Mouse (Mus musculus): ENCODE measurements around the gene Myh10.

DNA sequence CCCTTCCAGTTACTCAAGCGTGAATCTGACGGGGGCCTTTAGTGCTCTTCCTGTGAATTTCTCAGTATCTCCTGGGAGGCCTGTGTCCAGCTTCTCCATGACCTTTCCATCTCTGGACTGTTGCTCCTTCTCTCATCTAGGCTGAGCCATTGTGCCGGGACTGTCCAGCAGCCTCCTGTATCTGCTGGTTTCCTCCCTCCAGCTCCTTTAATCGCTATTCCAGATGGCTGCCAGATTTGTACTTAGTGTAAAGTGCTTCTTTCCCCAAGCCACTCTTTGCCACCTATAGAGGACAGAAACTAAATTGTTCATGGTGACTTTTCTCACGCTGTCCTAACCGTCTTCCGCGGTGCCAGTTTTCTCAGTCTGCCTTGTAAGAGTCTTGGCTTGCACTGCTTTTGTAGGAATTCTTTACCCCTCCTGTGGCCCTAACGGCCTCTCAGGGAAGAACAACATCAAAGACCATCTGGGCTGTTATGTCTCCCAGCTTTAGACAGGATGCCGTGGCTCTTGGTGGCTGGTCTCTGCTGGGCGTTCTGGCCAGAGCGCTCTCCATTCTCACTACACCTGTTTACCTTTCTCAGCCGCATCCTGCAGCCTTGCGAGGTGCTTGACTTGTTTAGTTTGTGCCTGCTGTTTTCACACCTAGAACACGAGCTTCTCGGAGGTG lies 25.9 kb downstream of the Myh10 start:
- TF ChIP-seq CTCF (conservative IDR thresholded peaks at IDR 0.05; ENCODE audit: low read length) = no peak
- no peak for TF ChIP-seq NANOG (IDR thresholded peaks at IDR 0.05; ENCODE audit: borderline replicate concordance, low read length)
- no peak for TF ChIP-seq POU5F1 (IDR thresholded peaks at IDR 0.05; ENCODE audit: borderline replicate concordance, low read length)

Data from E14TG2a.4 (cell line).